Mouse (Mus musculus) embryonic fibroblast, embryonic 13.5 days (primary cell): ENCODE results near the gene Cgrrf1. TPM values are rescaled to one million over a fixed set of nuclear protein-coding genes. Genes with fewer than 3 reads are reported as not detected.

Experiments used
- H3K27ac ChIP-seq: 2 replicates; pipeline ENCODE4 v1.5.1; 2012; ENCODE audit warnings: low read length, control low read depth, inconsistent platforms; ENCODE audit not compliant: insufficient read depth
- H3K4me1 ChIP-seq: 2 replicates; pipeline ENCODE4 v1.6.1; 2011; ENCODE audit warnings: low read length; ENCODE audit not compliant: control insufficient read depth, insufficient read depth
- H3K4me3 ChIP-seq: 2 replicates; pipeline ENCODE4 v1.5.1; 2011; ENCODE audit warnings: mild to moderate bottlenecking, control low read depth, low read length; ENCODE audit not compliant: insufficient read depth
- CTCF ChIP-seq: IDR thresholded peaks from 2 replicates; pipeline ENCODE4 v1.5.1; 2011; ENCODE audit warnings: mild to moderate bottlenecking, control low read depth, low read length, moderate library complexity, borderline replicate concordance; ENCODE audit not compliant: insufficient read depth
- POLR2A ChIP-seq: IDR thresholded peaks from 2 replicates; pipeline ENCODE4 v1.6.1; 2011; ENCODE audit warnings: low read depth, mild to moderate bottlenecking, control low read depth, low read length, moderate library complexity
- polyA plus RNA-seq: library from polyadenylated mRNA; stranded (reverse); fragments of >200 nt; gene quantifications from 2 replicates; pipeline ENCODE4 v1.2.4, GENCODE M21; 2011; ENCODE audit warnings: low read depth; ENCODE audit not compliant: missing spikeins, insufficient read length

Gene Cgrrf1
- polyA plus RNA-seq, 1 experiment = 29.6 TPM

DNA sequence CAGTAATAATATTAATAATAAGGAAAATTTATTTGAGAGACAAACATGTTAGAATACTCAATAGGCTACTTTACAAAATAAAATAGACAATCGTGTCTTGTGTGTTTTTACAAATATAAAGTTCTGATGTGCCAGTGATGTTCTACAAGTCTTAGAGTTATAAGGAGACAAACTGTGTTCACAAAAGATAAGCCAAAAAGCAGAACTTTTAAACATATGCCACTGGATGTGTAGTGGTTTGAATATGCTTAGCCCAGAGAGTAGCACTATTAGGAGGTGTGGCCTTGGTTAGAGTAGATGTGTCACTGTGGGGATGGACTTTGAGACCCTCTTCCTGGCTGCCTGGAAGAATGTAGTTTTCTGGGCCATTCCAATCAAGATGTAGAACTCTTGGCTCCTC is 17.8 kb downstream of the Cgrrf1 start:
- TF ChIP-seq CTCF (no peak), POLR2A (no peak)
- Histone ChIP-seq H3K4me1 (no peaks in the 10 kb centered on the region), H3K27ac (no peak overlapping the region), H3K4me3 (no peak overlapping the region)

- Histone ChIP-seq H3K4me3 (no peak overlapping the region), H3K4me1 (no peaks in the 10 kb centered on the region), H3K27ac (no peak overlapping the region)
- no peak for TF ChIP-seq POLR2A
- no peak for TF ChIP-seq CTCF
Measured at GRCm38 (mm10) chr14:46853677-46854076, 21.8 kb downstream of the Cgrrf1 start.

DNA sequence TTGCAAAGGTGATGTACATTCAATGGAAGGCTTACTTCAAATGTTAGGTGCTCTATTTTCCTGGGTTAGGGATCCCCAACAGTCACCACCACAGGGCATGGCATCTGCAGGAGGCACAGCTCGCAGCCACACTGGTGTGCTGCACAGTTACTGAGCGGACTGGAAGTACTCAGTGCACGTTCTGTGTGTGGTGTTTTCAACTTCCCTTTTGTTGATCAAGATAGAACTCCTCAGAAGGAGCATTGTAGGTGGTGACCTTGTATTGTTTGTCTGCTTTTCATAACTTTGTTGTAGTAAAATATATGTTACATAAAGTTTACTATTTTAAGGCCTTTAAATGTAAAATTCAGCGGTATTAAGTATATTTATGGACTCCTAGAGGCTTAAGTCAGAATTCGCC is 31.0 kb downstream of the Cgrrf1 start:
- H3K4me3 ChIP-seq = no peak overlapping the region
- H3K27ac ChIP-seq = no peak overlapping the region
- no peak for TF ChIP-seq POLR2A
- TF ChIP-seq CTCF = no peak
- H3K4me1 ChIP-seq = no peaks in the 10 kb centered on the region

- Histone ChIP-seq H3K4me1 (no peaks in the 10 kb centered on the region), H3K27ac (no peak overlapping the region), H3K4me3 (peak overlapping the region; percentile 52; the same call in 1 of the 2 replicates)
- peak; percentile 90; the same call in 1 of the 2 replicates for TF ChIP-seq CTCF
- TF ChIP-seq POLR2A = no peak
Measured at GRCm38 (mm10) chr14:46880935-46881334, 49.0 kb downstream of the Cgrrf1 start.

- no peaks in the 10 kb centered on the region for H3K4me1 ChIP-seq
- TF ChIP-seq POLR2A = no peak
Measured at GRCm38 (mm10) chr14:46881581-46882430, 49.9 kb downstream of the Cgrrf1 start.

GRCm38 (mm10) chr14:46882431-46883067 is 50.6 kb downstream of the Cgrrf1 start, which contains the start of gene Samd4:
Gene Samd4, plus strand, starts transcription at chr14:46882854.
- no peak for TF ChIP-seq CTCF
- peak; percentile 79 for TF ChIP-seq POLR2A
- Histone ChIP-seq H3K4me3 (peak within 1 kb of the TSS; percentile 89), H3K4me1 (no peaks in the 10 kb centered on the region)

More at GRCm38 (mm10) chr14:46881581-46882430, 49.9 kb downstream of the Cgrrf1 start:
- Histone ChIP-seq H3K4me3 (peak overlapping the region; percentile 52), H3K27ac (peak overlapping the region; percentile 88)

GRCm38 (mm10) chr14:46883068-46883870 is 51.3 kb downstream of the Cgrrf1 start:
- peak overlapping the region; percentile 98 for H3K27ac ChIP-seq
- no peak for TF ChIP-seq CTCF
- TF ChIP-seq POLR2A = peak; percentile 28
- no peaks in the 10 kb centered on the region for H3K4me1 ChIP-seq
- H3K4me3 ChIP-seq = peak overlapping the region; percentile 89

More at GRCm38 (mm10) chr14:46882431-46883067, 50.6 kb downstream of the Cgrrf1 start, which contains the start of gene Samd4:
- peak within 1 kb of the TSS; percentile 98 for H3K27ac ChIP-seq

- TF ChIP-seq POLR2A (peak; percentile 23), CTCF (no peak)
- peak overlapping the region; percentile 89 for H3K4me3 ChIP-seq
- H3K27ac ChIP-seq = peak overlapping the region; percentile 98
Measured at GRCm38 (mm10) chr14:46883871-46884441, 52.0 kb downstream of the Cgrrf1 start.

More at GRCm38 (mm10) chr14:46883871-46884441, 52.0 kb downstream of the Cgrrf1 start:
- no peaks in the 10 kb centered on the region; the same call in 1 of the 2 replicates for H3K4me1 ChIP-seq
